Mouse (Mus musculus) mouse embryonic stem cell (cell line): ENCODE data around the gene Edf1.

Experiments used
- in situ Hi-C, 2 experiments: fragments of 300-500 bp; cut with MboI; formaldehyde crosslinking; loops; 1 replicate in 1 of 2; 3 replicates in 1 of 2; pipeline ENCODE4 v1.14.3; 2019 to 2020; ENCODE audit warnings: low sequenced_read_pairs in 2 of 2, low pct_unique_long_range_greater_than_20kb in 1 of 2, mixed read lengths in 1 of 2; ENCODE audit not compliant: unreplicated experiment in 1 of 2

Gene Edf1

DNA sequence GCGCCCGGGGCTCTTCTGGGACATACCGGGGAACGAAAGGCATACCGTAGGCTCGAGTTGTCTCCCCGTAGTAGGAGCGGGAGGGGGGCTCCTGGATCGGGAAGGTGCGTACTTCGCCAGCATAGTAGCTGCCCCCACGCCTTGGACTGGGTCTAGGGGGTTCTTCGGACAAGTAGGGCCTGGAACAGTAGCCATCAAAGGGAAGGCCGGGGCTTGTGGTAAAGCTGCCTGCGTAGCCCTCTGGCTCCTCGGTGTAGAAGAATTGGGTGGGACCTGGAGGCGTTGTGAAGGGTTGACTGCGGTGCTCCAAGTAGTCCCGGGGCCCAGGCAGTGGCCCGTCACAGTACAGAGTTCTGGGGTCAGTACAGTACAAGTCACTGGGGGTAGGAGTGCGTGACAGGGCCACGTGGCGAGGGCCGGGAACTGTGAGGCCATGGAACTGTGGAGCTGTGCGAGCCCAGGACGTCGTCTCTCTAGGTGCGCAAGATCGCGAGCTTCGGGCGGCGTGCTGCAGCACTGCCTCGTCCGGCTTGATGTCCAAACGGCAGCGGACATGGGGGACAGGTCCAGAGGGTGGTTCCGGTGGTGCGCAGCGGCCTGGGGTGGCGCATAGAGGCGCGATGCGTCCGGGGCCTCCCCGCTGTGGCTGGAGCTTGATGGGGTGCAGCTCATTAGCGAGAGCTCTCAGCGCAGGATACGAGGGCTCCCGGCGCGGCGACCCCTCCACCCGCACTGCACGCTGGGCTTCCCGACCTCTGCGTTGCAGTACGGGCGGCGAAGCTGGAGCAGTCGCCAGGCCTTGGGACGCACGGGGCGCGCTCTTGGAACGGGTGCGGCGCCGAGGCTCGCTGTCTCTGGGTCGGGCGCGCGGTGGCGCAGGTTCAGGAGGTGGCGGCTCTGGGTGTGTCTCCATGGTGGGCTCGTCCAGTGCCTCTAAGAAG lies 21.4 kb downstream of the Edf1 start:
- in situ Hi-C loops, result no loop called here

- in situ Hi-C loops, result no loop called here
Observed at GRCm38 (mm10) chr2:25579737-25580460, 22.3 kb downstream of the Edf1 start.

- in situ Hi-C loops, result no loop called here
Observed at GRCm38 (mm10) chr2:25580621-25581101, 23.0 kb downstream of the Edf1 start.

DNA sequence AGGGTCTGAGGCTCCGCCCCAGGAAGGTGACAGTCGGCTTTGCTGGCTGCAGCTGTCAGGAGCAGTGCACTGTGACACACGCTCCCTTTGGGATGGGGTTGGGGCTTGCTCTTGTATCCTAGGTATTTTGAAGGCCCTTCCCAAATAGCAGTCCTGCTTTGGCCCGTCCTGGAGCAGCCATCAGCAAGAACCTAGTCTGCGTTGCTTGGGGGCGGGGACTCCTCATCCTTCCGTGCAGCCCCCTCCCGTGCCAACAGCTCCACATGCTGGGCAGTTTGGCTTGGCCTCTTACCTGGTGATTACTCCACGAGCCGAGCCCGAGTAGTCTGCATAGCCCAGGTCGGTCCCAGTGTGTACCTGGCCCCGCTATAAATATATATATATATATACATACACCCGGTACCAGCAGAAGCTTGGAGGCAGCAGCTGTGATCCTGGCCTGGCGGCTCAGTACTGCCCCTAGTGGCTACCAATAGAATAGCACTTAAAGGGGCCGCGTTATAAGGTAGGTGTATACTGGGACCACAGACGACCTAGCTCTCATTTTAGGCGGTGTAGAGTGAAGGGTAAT lies 23.7 kb downstream of the Edf1 start, which contains the start of gene Ajm1:
TSS of gene Ajm1 (minus strand) at position 464 of the 571 bp plus-strand sequence.
- in situ Hi-C loops, result no loop called here

GRCm38 (mm10) chr2:25581901-25582301 lies 24.3 kb downstream of the Edf1 start:
- in situ Hi-C loops, result no loop called here

- in situ Hi-C loops, result no loop called here
Observed at GRCm38 (mm10) chr2:25582466-25583119, 24.9 kb downstream of the Edf1 start.

GRCm38 (mm10) chr2:25583120-25583481 lies 25.5 kb downstream of the Edf1 start:
- in situ Hi-C loops, result no loop called here

DNA sequence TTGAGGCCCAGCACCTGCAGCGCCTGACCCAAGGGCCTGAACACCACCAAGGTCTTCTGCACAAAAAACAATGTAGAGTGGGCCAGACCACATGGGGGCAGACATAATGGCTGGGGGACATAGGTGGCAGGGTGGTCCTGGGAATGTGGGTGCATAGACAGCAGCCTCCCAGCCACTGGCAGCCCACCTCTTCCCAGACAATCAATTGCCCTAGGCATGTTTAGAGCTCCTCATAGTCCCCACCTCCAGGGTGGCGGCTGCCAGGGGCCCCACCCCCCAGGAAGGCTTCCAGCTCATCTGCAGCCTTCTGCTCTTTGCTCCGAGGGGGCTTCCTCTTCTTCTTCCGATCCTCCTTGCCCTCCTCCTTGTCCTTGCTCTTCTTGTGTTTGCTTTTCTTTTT lies 25.9 kb downstream of the Edf1 start:
- in situ Hi-C loops, result no loop called here

DNA sequence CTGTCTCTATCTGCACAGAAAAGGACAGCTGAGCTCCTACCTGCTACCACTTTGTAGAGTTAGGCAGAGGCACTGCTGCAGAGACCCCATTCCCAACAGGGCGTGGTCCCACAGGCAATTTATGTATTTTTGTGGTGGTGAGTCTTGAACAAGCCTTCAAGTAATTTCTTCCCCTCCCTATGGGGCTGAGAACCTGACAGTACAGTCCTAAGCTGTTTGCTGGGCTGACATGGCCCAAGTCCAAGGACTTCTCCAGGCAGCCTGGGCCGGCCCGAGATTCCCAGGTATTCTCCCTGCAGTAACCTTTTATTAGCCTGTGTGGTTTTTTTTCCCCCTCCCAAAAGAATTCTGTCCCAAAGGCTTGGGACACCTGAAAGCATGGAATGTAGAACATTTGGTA lies 26.5 kb downstream of the Edf1 start:
- in situ Hi-C loops, result no loop called here

DNA sequence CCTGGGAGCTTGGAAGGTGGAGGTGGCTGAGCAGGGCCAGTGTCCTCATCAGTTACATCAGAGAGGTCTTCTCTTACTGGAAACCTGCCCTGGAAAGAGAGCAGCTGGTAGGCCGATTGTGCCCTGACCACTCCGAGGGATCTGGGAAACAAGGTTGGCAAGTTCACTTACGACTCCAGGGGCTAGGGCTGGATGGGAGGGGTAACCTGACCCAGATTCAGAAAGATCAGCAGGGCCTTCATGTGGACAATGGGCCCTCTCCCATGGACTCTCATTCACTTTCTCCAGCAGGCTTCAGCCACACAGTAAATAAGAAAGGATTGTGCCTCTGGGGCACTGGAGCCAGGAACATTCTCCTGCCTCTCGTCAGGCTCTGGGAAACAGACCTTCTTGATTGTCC lies 27.2 kb downstream of the Edf1 start:
- in situ Hi-C loops, result no loop called here

DNA sequence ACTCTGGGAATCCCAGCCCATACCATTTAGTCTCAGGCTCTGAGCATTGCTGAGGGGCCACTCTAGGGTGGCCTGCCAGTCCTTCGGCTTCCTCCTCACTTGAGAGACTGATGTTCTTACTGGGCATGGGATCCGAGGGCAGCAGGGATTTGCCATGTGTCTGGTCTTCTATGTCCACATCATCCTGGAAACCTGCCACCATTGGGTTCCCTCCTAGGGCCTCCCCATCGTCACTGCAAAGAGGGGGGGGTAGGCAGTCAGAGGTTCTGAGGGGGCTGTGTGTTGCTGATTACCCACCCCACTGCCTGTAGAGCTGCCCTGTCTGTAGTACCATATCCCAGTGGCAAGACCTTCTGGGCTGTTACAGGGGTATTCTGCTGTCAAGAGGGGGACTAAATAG lies 28.0 kb downstream of the Edf1 start:
- in situ Hi-C loops, result no loop called here

DNA sequence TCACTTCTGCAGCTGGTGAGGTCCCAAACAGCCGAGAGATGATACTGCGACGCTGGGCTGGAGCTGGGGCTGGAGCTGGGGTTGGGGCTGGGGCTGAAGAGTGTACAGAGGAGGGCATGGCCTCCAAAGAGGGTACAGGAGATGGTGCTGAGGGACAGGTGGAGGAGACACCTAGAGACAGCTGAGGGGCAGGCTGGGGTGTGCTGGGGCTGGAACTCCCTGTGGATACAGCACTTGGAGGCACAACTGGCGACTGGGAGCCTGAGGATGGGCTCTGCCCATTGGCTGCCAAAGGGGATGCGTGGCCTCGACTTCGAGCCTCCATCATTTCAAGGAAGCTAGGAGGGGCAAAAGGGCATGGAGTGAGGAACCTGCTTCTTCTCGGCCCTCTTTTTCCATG lies 29.6 kb downstream of the Edf1 start:
- in situ Hi-C loops, result no loop called here

DNA sequence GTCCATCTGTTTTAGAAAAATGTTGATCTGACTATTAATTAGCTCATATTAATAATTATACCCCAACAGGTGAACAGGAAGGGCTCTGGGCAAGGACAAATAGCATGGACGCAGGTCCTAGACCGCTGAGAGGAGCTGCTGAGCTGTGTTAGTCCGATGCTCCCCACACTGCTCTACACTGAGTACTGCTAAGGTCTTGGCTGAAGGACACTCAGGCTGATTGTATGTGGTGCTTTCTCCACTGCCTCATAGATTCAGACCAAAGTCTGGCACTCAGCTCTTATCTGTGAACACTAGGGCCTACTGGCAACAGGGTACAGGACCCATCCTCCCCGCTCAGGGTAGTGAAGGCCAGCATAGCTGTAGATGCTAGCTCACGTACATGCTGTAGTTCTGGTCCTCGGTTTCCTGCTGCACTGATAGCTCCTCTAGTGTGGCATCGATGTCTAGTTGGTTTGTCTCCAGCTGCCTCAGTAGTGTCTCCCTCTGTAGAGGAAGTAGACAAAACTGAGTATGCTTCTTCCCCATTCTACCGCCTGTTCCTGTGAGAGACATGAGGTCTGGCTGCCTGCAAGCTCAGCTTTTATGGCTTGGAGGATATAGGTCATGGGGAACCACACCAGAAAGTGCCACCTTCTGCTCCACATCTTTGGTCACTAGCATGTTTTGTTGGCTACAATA lies 30.7 kb downstream of the Edf1 start:
- in situ Hi-C loops, result no loop called here

- in situ Hi-C loops, result no loop called here
Observed at GRCm38 (mm10) chr2:25591863-25592262, 34.2 kb downstream of the Edf1 start.

DNA sequence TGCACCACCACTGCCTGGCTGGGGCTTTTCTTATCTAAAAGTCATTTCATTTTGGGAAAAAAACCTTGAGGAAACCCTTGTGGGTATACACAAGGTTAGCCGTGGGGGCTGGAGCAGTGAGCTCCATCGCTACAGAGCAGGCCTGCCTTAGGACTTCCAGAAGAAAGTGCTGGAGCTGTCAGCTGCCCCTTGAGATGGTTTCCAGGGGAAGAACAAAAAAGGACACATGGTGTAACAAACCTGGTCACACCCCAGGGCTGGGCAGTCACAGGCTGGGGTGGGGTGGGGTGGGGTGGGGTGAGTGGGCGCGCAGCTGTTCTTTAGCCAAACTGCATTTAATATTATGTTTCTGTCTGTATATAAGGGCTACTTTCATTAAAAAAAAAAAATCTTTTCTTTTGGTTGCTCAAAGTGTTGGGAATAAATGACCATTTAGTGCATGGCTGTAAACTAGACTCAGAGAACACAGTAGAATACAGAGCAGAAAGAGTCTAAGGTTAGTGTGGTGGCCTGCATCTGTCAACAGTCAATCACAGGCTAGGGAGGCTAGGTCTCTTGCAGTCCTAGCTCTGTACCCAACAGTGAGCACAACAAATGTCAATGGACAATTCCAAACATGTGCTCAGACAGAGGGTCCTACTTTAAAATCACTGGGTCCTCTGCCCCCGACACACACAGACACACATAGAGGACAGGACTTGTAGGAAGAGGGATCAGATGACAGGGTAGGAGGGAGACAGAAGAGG lies 39.3 kb downstream of the Edf1 start:
- in situ Hi-C loops, result no loop called here

DNA sequence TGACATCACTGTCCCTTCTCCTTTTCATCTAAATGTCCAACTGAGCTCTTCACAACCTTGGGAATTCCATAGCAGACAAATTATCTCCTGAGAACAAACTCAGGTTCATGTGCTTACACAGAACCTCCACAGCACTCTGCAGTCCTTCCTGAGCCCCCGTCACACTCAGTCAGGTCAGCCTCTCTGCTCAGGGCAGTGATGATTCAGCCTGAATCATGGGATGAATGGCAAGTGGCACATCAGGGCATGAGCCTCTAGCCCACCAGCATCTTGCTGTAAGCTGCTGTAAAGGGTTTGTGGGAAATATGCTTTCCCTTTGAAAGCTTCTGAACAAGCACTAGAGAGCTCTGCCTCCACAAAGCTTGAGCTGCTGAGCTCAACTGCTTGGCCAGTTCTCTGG lies 41.1 kb downstream of the Edf1 start:
- in situ Hi-C loops, result no loop called here

- in situ Hi-C loops, result no loop called here
Observed at GRCm38 (mm10) chr2:25600037-25600436, 42.4 kb downstream of the Edf1 start.

GRCm38 (mm10) chr2:25602526-25602925 lies 44.9 kb downstream of the Edf1 start:
- in situ Hi-C loops, result no loop called here
